8 mouse cellular contexts compared by ENCODE assay signal in genomic region chr11:32625677-32626076, GRCm38 (mm10). TPM values are rescaled to one million over a fixed set of nuclear protein-coding genes. Genes with fewer than 3 reads are reported as not detected.
DNase-seq lines count a peak whose midpoint lies in the region; ATAC-seq and TF ChIP-seq lines count a peak whose summit lies in the region.

No protein-coding gene starts in this region.

- no peak overlapping the region for H3K4me3 ChIP-seq in liver, embryonic 11.5 days (ENCODE audit: low read depth, low read length)
- no peak overlapping the region for H3K4me3 ChIP-seq in embryonic facial prominence, embryonic 11.5 days (ENCODE audit: low read depth, low read length)
- H3K4me3 ChIP-seq in lung, embryonic 14.5 days (ENCODE audit: low read depth, low read length): no peak overlapping the region
- H3K4me3 ChIP-seq in hindbrain, embryonic 14.5 days (replicated peaks; ENCODE audit: low read length): no peak overlapping the region

- no peak for ATAC-seq in liver, embryonic 11.5 days (replicated peaks; ENCODE audit: low FRiP score)
- ATAC-seq in embryonic facial prominence, embryonic 11.5 days (replicated peaks; ENCODE audit: insufficient number of reproducible peaks, low FRiP score, low TSS enrichment, low read depth): no peak
- no peak for ATAC-seq in lung, embryonic 14.5 days (ENCODE audit: insufficient read depth)
- no peak for ATAC-seq in hindbrain, embryonic 14.5 days (ENCODE audit: low FRiP score)

- DNase-seq in liver: peak; percentile 69
- DNase-seq in liver, embryonic 11.5 days (ENCODE audit: low spot score): no peak
- peak; percentile 60 to 63 for DNase-seq in adrenal gland, adult 18-20 months (ENCODE audit: low spot score in 2 of 2)
- DNase-seq in embryonic facial prominence, embryonic 11.5 days (ENCODE audit: low spot score): peak; percentile 50
- peak; percentile 65 to 81 for DNase-seq in kidney, adult 8-10 months
- DNase-seq in lung, embryonic 14.5 days: peak; percentile 60
- peak; percentile 71 for DNase-seq in skeletal muscle tissue, adult 2 months (ENCODE audit: low read depth, low spot score)
- DNase-seq in hindbrain, embryonic 14.5 days (ENCODE audit: low spot score): no peak

- H3K9me3 ChIP-seq in liver, embryonic 11.5 days (ENCODE audit: control insufficient read depth, low read length): no peaks in the 10 kb centered on the region
- no peaks in the 10 kb centered on the region for H3K9me3 ChIP-seq in embryonic facial prominence, embryonic 11.5 days (replicated peaks; ENCODE audit: control insufficient read depth, low read length)
- H3K9me3 ChIP-seq in lung, embryonic 14.5 days (ENCODE audit: low read depth, low read length): no peaks in the 10 kb centered on the region
- no peaks in the 10 kb centered on the region for H3K9me3 ChIP-seq in hindbrain, embryonic 14.5 days (ENCODE audit: control insufficient read depth, low read length)

- WGBS in liver, embryonic 11.5 days: 38% methylated on average over 1 of the region's 1 CpGs
- whole genome bisulfite sequencing in embryonic facial prominence, embryonic 11.5 days: 67% methylated on average over 1 of the region's 1 CpGs
- 55% methylated on average over 1 of the region's 1 CpGs for WGBS in lung, embryonic 14.5 days
- 63% methylated on average over 1 of the region's 1 CpGs for WGBS in hindbrain, embryonic 14.5 days

- H3K27ac ChIP-seq in liver, embryonic 11.5 days (ENCODE audit: low read depth, low read length): no peak overlapping the region
- no peak overlapping the region for H3K27ac ChIP-seq in embryonic facial prominence, embryonic 11.5 days (replicated peaks; ENCODE audit: low read depth, low read length)
- no peak overlapping the region for H3K27ac ChIP-seq in lung, embryonic 14.5 days (ENCODE audit: low read depth)
- H3K27ac ChIP-seq in hindbrain, embryonic 14.5 days: no peak overlapping the region

- no peak overlapping the region for H3K4me2 ChIP-seq in liver, embryonic 11.5 days
- H3K4me2 ChIP-seq in embryonic facial prominence, embryonic 11.5 days (ENCODE audit: low read depth, low read length): no peak overlapping the region
- H3K4me2 ChIP-seq in lung, embryonic 14.5 days: no peak overlapping the region
- H3K4me2 ChIP-seq in hindbrain, embryonic 14.5 days (replicated peaks): no peak overlapping the region

- TF ChIP-seq CTCF in lung, embryonic 14.5 days (IDR thresholded peaks at IDR 0.05; ENCODE audit: low read depth): peak; percentile 78

- H3K36me3 ChIP-seq in liver, embryonic 11.5 days (ENCODE audit: control insufficient read depth, insufficient read depth, low read length): no peaks in the 10 kb centered on the region
- no peaks in the 10 kb centered on the region for H3K36me3 ChIP-seq in embryonic facial prominence, embryonic 11.5 days (replicated peaks; ENCODE audit: control insufficient read depth, insufficient read depth, low read depth, low read length)
- no peaks in the 10 kb centered on the region for H3K36me3 ChIP-seq in lung, embryonic 14.5 days (ENCODE audit: insufficient read depth)
- no peaks in the 10 kb centered on the region for H3K36me3 ChIP-seq in hindbrain, embryonic 14.5 days (replicated peaks; ENCODE audit: control insufficient read depth, insufficient read depth)

- no peaks in the 10 kb centered on the region for H3K27me3 ChIP-seq in liver, embryonic 11.5 days (replicated peaks; ENCODE audit: control insufficient read depth, insufficient read depth, low read length)
- H3K27me3 ChIP-seq in embryonic facial prominence, embryonic 11.5 days (ENCODE audit: control insufficient read depth, insufficient read depth, low read length): no peaks in the 10 kb centered on the region
- no peaks in the 10 kb centered on the region for H3K27me3 ChIP-seq in lung, embryonic 14.5 days (ENCODE audit: insufficient read depth, low read length)
- no peaks in the 10 kb centered on the region for H3K27me3 ChIP-seq in hindbrain, embryonic 14.5 days (ENCODE audit: control insufficient read depth, insufficient read depth, low read length)

- H3K4me1 ChIP-seq in liver, embryonic 11.5 days (replicated peaks; ENCODE audit: control insufficient read depth, insufficient read depth, low read length): no peaks in the 10 kb centered on the region
- no peaks in the 10 kb centered on the region for H3K4me1 ChIP-seq in embryonic facial prominence, embryonic 11.5 days (ENCODE audit: control insufficient read depth, insufficient read depth, low read length)
- no peaks in the 10 kb centered on the region for H3K4me1 ChIP-seq in lung, embryonic 14.5 days (ENCODE audit: insufficient read depth)
- H3K4me1 ChIP-seq in hindbrain, embryonic 14.5 days (replicated peaks; ENCODE audit: control insufficient read depth, insufficient read depth, low read length): 0 out of 2 replicates have a peak, but pooled peaks cover 5% of the 10 kb centered on the region

- no peak overlapping the region for H3K9ac ChIP-seq in liver, embryonic 11.5 days (ENCODE audit: low read depth, low read length)
- no peak overlapping the region for H3K9ac ChIP-seq in embryonic facial prominence, embryonic 11.5 days (replicated peaks; ENCODE audit: low read length)
- no peak overlapping the region for H3K9ac ChIP-seq in lung, embryonic 14.5 days
- no peak overlapping the region for H3K9ac ChIP-seq in hindbrain, embryonic 14.5 days

RNA-seq across cellular contexts. Expression of gene Fbxw11, which starts 16.8 kb away (rescaled TPM):
- polyA plus RNA-seq in liver, embryonic 11.5 days (2014; fragmentation: Nextera tagmentation; extraction: Ambion mirVana): 44.2 and 54.1 TPM in 2 replicates
- total RNA-seq in adrenal gland, adult 18-20 months (2021): 100 to 1,000 TPM in 1 of 2 experiments, 10 to 100 TPM in 1; 97.0 to 117 TPM
- polyA plus RNA-seq in embryonic facial prominence, embryonic 11.5 days (2014; fragmentation: Nextera tagmentation; extraction: Ambion mirVana): 83.3 and 90.6 TPM in 2 replicates
- polyA plus RNA-seq in lung, embryonic 14.5 days (2014; fragmentation: Nextera tagmentation; extraction: Ambion mirVana): 82.6 and 89.5 TPM in 2 replicates
- polyA plus RNA-seq in hindbrain, embryonic 14.5 days (2014; fragmentation: Nextera tagmentation; extraction: Ambion mirVana): 114 and 134 TPM in 2 replicates

Comparison
In these comparisons a context has a peak if more than half of its experiments do, and no peak if none do; other contexts are left out.
1. DNase-seq: peak in liver (single experiment), adrenal gland, adult 18-20 months (2 of 2), embryonic facial prominence, embryonic 11.5 days (single experiment), kidney, adult 8-10 months (2 of 2), lung, embryonic 14.5 days (single experiment) and skeletal muscle tissue, adult 2 months (single experiment); none in liver, embryonic 11.5 days (single experiment) and hindbrain, embryonic 14.5 days (single experiment).